Comparison of ENCODE assay signal across 22 mouse cellular contexts in genomic region chr3:28047599-28047998, GRCm38 (mm10).
"Had no signal": no experiment of that assay in that cellular context is flagged by ENCODE, and none has a peak within 500 bp of the region (broad histone marks: within the 10 kb centered on the region; RNA-seq: fewer than 3 reads in every experiment).

No protein-coding gene starts in this region.

- H3K4me1 ChIP-seq: intestine, embryonic 15.5 days; limb, embryonic 10.5 days; limb, embryonic 13.5 days; liver, embryonic 12.5 days; liver, embryonic 15.5 days; neural tube, embryonic 12.5 days; neural tube, embryonic 15.5 days had no signal

- ATAC-seq: intestine, embryonic 15.5 days; liver, embryonic 12.5 days had no signal

- H3K27ac ChIP-seq: intestine, embryonic 15.5 days; layer of hippocampus, adult 2 months; limb, embryonic 10.5 days; limb, embryonic 13.5 days; liver, embryonic 12.5 days; liver, embryonic 15.5 days; neural tube, embryonic 12.5 days; neural tube, embryonic 15.5 days; stomach, postnatal 0 days had no signal

- H3K9ac ChIP-seq: intestine, embryonic 15.5 days; limb, embryonic 13.5 days; liver, embryonic 12.5 days; liver, embryonic 15.5 days; neural tube, embryonic 12.5 days; neural tube, embryonic 15.5 days had no signal

- H3K4me2 ChIP-seq: intestine, embryonic 15.5 days; limb, embryonic 13.5 days; liver, embryonic 12.5 days; liver, embryonic 15.5 days; midbrain, embryonic 11.5 days; neural tube, embryonic 12.5 days; neural tube, embryonic 15.5 days had no signal

- H3K27me3 ChIP-seq: intestine, embryonic 15.5 days; limb, embryonic 13.5 days; liver, embryonic 12.5 days; liver, embryonic 15.5 days; neural tube, embryonic 12.5 days; neural tube, embryonic 15.5 days had no signal

- H3K9me3 ChIP-seq: intestine, embryonic 15.5 days; limb, embryonic 10.5 days; limb, embryonic 13.5 days; liver, embryonic 12.5 days; liver, embryonic 15.5 days; neural tube, embryonic 12.5 days had no signal

- H3K4me3 ChIP-seq: intestine, embryonic 15.5 days; layer of hippocampus, adult 2 months; limb, embryonic 10.5 days; limb, embryonic 13.5 days; liver, embryonic 12.5 days; liver, embryonic 15.5 days; neural tube, embryonic 12.5 days; neural tube, embryonic 15.5 days had no signal

- DNase-seq: layer of hippocampus, adult 9-11 months; liver; lung, adult 2 months; lung, postnatal 14 days; lung, postnatal 4 days; midbrain, embryonic 14.5 days; right cerebral cortex, adult 18-20 months; right cerebral cortex, postnatal 14 days; right cerebral cortex, postnatal 4 days; thymus, adult 2 months; thymus, postnatal 14 days; thymus, postnatal 4 days had no signal

- H3K36me3 ChIP-seq: intestine, embryonic 15.5 days; limb, embryonic 10.5 days; limb, embryonic 13.5 days; neural tube, embryonic 12.5 days; neural tube, embryonic 15.5 days had no signal
